Mouse (Mus musculus) erythroblast, embryonic 14.5 days (primary cell): ENCODE data around the gene Hnrnph1. TPM values are rescaled to one million over a fixed set of nuclear protein-coding genes. Genes with fewer than 3 reads are reported as not detected.

Source experiments
- H3K27me3 ChIP-seq: 2 replicates; pipeline ENCODE4 v1.6.1; 2012; ENCODE audit warnings: inconsistent platforms; ENCODE audit not compliant: control insufficient read depth
- H3K36me3 ChIP-seq: 2 replicates; pipeline ENCODE4 v1.6.1; 2012; ENCODE audit warnings: mild to moderate bottlenecking, inconsistent platforms; ENCODE audit not compliant: control insufficient read depth
- H3K4me1 ChIP-seq: 2 replicates; pipeline ENCODE4 v1.6.1; 2012; ENCODE audit warnings: inconsistent platforms; ENCODE audit not compliant: control insufficient read depth
- H3K4me3 ChIP-seq: replicated peaks from 2 replicates; pipeline ENCODE3; 2012; ENCODE audit warnings: moderate library complexity, mild to moderate bottlenecking, inconsistent platforms
- H3K9me3 ChIP-seq: 2 replicates; pipeline ENCODE4 v1.6.1; 2012; ENCODE audit warnings: low read length, inconsistent platforms, mixed read lengths; ENCODE audit not compliant: control insufficient read depth
- GATA1 ChIP-seq: IDR thresholded peaks from 2 replicates; pipeline ENCODE4 v1.6.1; 2012; ENCODE audit warnings: low read length, inconsistent platforms, mixed read lengths
- TAL1 ChIP-seq: IDR thresholded peaks from 3 replicates; pipeline ENCODE4 v1.6.1; 2012; ENCODE audit warnings: low read length, inconsistent platforms, mixed read lengths
- polyA plus RNA-seq: library from polyadenylated mRNA; stranded (reverse); fragments of >175 nt; gene quantifications from 2 replicates; pipeline ENCODE4 v1.2.3, GENCODE M21; 2012

Gene Hnrnph1
- polyA plus RNA-seq, 1 experiment: 16.1 TPM

DNA sequence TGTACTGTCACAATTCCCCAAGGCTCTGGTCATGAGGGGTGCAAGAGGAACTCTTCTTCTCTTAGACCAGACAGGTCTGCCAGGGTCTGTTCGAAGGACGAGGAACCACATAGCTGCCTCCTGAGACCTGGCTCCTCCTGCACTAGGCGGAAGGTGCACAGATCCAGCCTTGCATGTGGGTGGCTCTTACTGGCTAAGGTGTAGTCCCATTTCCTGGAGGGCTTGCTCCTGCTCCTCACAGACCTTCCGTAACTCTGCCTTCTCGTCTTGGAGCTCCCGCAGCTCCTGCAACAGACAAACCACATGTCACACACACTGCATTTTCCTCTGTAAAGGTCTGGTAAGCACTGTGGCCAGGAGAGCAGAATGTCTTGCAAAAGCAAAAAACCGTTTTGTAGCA is 17.9 kb downstream of the Hnrnph1 start:
- H3K27me3 ChIP-seq: no peaks in the 10 kb centered on the region
- H3K9me3 ChIP-seq: no peaks in the 10 kb centered on the region
- H3K4me1 ChIP-seq: peaks cover 8% of the 10 kb centered on the region
- TF ChIP-seq GATA1: no peak
- no peak for TF ChIP-seq TAL1
- no peak overlapping the region for H3K4me3 ChIP-seq
- peaks cover 37% of the 10 kb centered on the region for H3K36me3 ChIP-seq

DNA sequence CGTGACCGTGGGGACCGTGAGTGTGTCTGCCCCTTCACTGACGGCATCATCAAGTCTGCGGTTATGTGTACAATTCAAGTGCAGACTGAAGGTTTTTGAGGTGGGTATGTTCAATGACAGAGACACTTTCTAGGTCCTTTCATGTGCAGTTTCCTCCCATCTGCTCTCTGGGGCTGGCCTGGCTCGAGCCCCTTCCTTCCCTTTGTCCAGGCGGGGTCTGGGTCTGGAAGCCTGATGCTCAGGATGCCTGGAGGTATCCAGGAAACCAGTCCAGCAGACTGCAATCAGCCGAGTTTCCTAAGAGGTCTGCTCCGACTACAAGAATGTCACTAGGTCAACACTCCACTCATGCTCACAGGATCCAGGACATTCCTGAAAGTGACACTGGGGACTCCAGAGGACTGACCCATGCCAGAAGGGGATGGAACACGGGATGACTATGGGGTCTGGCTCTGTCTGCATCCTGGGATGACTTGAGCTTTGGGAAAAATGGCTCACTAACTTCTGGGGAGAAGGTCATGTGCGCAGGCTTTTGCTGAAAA is 20.0 kb downstream of the Hnrnph1 start:
- no peak overlapping the region for H3K4me3 ChIP-seq
- H3K4me1 ChIP-seq: no peaks in the 10 kb centered on the region
- H3K36me3 ChIP-seq: peaks cover 29% of the 10 kb centered on the region
- no peaks in the 10 kb centered on the region for H3K9me3 ChIP-seq
- no peaks in the 10 kb centered on the region for H3K27me3 ChIP-seq
- TF ChIP-seq GATA1: no peak
- TF ChIP-seq TAL1: no peak

DNA sequence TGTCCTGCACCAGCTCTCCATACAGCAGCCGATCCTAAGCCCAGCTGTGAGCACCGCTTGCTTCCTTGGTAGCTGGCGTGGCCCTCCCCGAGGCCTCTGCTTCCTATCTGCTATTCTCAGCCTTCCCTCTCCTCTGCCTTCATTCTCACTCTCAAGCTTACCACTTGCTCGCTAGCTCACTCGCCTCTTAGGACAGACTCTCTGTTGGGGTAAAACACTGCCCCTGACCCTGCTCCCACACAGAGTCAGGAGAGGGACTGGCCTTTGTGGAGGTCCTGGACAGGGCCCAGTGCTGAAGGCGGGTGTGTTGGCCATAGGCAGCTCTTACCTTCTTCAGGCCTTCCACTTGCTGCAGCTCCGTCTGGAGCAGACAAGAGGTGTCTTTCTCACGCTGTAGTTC is 20.5 kb downstream of the Hnrnph1 start:
- Histone ChIP-seq H3K4me1 (no peaks in the 10 kb centered on the region), H3K27me3 (no peaks in the 10 kb centered on the region), H3K36me3 (peaks cover 32% of the 10 kb centered on the region), H3K9me3 (no peaks in the 10 kb centered on the region), H3K4me3 (no peak overlapping the region)
- TF ChIP-seq GATA1: no peak
- TF ChIP-seq TAL1: no peak

DNA sequence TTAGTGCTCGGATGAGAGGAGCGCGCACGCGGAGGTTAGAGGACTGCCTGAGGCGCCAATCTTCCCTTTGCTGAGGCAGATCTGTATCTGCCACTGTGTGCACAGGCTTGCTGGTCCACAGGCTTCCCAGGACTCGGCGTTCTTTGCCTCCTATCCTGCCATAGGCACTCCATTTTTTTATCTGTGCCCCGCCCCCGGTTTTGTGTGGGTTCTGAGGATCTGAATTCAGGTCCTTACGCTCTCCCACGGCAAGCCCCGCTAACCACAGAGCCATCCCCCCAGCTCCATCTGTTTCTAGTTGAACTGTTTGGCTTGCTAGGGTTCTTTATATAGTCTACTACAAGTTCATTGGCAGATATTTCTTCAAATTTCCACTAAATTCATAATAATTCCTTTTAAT is 22.0 kb downstream of the Hnrnph1 start:
- H3K4me1 ChIP-seq: no peaks in the 10 kb centered on the region
- no peaks in the 10 kb centered on the region for H3K9me3 ChIP-seq
- no peak for TF ChIP-seq TAL1
- TF ChIP-seq GATA1: no peak
- H3K27me3 ChIP-seq: no peaks in the 10 kb centered on the region
- peaks cover 31% of the 10 kb centered on the region for H3K36me3 ChIP-seq
- no peak overlapping the region for H3K4me3 ChIP-seq

DNA sequence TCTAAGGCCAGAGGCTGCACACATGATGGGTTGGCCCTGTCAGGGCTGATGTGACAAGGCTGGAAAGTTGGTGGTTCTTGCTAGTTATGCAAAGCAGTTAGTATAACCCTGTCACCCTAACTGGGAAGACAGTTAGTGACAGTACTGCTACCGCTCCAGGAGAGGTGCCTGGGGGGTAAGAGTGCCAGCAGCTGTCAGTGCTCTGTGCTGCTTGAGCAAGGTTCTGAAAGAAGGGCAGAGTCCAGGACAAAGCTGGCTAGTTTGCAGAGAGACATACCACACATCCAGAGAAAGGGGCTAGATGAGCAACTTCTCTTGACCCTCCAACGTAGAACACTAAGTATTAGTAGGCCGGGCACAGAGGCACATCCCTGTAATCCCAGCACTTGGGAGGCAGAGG is 25.7 kb downstream of the Hnrnph1 start:
- Histone ChIP-seq H3K27me3 (no peaks in the 10 kb centered on the region), H3K9me3 (no peaks in the 10 kb centered on the region), H3K4me1 (no peaks in the 10 kb centered on the region), H3K36me3 (peaks cover 24% of the 10 kb centered on the region), H3K4me3 (no peak overlapping the region)
- no peak for TF ChIP-seq GATA1
- TF ChIP-seq TAL1: no peak

DNA sequence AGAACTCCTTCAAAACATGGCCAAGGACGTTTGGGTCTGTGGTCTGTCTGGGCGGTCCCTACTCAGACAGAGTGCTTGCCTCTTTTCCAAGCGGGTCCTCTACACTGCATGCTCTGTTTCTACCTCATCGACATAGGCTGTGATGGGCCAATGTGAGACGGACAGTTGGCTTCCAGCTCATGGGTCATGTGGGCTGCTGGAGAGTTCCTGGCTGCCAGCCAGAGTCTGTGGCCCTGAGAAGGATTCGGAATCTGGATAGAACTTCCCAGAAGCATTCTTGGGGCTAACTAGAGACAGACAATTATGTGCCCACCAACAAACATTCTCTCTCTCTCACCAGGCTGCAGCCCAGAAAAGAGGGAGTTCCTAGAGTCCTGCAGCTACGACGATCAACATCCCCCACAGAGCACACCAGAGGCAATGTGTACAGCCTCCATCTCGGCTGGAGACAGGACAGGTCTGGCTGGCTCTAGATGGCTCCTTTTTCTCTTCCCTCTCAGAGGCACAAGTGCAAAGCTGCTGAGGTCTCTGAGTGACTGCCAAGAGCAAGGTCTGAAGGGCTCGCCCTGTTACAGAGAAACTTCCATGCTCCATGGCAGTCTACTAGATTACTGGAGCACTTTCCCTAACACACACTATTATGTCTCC is 26.7 kb downstream of the Hnrnph1 start:
- H3K4me1 ChIP-seq: no peaks in the 10 kb centered on the region
- H3K4me3 ChIP-seq: no peak overlapping the region
- TF ChIP-seq TAL1: no peak
- no peak for TF ChIP-seq GATA1
- H3K9me3 ChIP-seq: no peaks in the 10 kb centered on the region
- H3K27me3 ChIP-seq: no peaks in the 10 kb centered on the region
- peaks cover 21% of the 10 kb centered on the region for H3K36me3 ChIP-seq

DNA sequence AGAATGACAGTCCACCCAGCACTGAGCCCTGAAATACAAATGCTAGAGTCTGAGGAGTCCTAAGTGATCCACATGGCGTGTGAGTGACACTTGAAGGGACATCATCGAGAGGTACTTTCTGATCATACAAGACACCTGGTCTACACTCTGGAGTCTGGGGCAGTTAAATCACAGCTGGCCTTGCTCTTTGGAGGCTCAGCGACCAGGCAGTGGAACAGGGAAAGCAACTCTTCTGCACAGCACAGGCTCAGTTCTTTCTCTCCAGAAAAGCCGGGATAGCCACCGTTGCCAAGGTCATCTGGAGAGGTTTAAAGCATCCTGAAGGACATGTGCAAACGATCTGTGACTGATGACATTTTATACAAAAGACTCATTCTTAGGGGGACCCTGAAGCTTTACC is 30.4 kb downstream of the Hnrnph1 start:
- Histone ChIP-seq H3K27me3 (no peaks in the 10 kb centered on the region), H3K36me3 (peaks cover 16% of the 10 kb centered on the region), H3K4me3 (no peak overlapping the region), H3K9me3 (no peaks in the 10 kb centered on the region), H3K4me1 (peaks cover 7% of the 10 kb centered on the region)
- TF ChIP-seq TAL1: no peak
- TF ChIP-seq GATA1: no peak

DNA sequence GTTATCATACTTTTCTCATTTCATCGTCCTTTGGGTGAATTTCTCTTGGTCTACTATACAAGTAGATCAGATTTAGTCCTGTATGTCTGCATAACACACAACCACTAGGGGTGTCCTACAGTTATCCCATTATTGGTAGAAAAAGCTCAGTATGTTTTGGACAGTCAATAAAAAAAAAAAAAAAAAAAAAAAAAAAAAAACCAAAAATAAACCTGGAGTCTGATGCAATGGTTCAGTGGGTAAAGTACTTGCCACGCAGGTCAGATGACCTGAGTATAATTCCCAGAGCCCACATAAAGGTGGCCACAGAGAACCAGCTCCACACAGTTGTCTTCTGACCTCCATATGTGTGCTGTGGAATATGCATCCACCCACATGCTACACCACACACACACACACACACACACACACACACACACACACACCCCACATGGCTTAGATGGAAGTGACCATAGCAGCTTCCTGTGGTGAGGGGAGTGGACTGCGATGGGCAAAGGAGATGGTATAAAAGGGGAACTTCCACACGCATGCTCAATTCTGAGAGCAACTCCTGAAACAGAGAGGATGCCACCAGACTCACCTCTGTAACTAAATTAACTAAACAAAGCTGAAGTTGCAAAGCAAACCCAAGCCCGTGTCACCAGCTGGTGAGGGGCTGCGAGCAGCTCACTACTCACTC is 38.9 kb downstream of the Hnrnph1 start:
- Histone ChIP-seq H3K27me3 (no peaks in the 10 kb centered on the region), H3K9me3 (no peaks in the 10 kb centered on the region), H3K4me3 (no peak overlapping the region), H3K4me1 (no peaks in the 10 kb centered on the region), H3K36me3 (peaks cover 25% of the 10 kb centered on the region)
- TF ChIP-seq TAL1: no peak; the same call in 2 of the 3 replicates
- no peak for TF ChIP-seq GATA1

DNA sequence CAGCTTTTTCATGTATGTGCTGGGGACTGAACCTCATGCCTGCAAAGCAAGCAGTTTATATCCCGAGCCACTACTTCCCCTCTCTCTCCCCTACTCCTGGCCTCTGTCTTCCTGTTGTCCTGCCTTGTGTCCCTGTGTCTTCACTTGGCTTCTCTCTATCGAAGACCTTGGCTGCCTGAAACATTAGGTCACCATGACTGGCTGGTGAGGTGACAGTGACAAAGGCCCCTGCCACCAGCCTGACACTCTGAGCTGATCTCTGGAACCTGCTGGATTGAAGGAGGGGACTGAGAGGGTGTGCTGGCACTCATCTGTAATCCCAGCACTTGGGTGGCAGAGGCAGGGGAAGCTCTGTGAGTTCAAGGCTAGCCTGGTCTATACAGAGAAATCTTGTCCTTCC is 41.1 kb downstream of the Hnrnph1 start:
- H3K36me3 ChIP-seq: peaks cover 25% of the 10 kb centered on the region
- H3K4me1 ChIP-seq: peaks cover 14% of the 10 kb centered on the region
- no peaks in the 10 kb centered on the region for H3K27me3 ChIP-seq
- H3K9me3 ChIP-seq: no peaks in the 10 kb centered on the region
- no peak for TF ChIP-seq TAL1
- no peak for TF ChIP-seq GATA1
- no peak overlapping the region for H3K4me3 ChIP-seq
